Mouse (Mus musculus): ENCODE results near the gene Tchh.
"Not testable (repeated sequence)": the region's sequence is repeated elsewhere in the genome, so short reads cannot be mapped to it uniquely, and the experiment has no call there.

Gene Tchh

GRCm38 (mm10) chr3:93493992-93494391 lies 51.9 kb downstream of the Tchh start:
- peak; percentile 42 for DNase-seq (ENCODE audit: low spot score)

DNA sequence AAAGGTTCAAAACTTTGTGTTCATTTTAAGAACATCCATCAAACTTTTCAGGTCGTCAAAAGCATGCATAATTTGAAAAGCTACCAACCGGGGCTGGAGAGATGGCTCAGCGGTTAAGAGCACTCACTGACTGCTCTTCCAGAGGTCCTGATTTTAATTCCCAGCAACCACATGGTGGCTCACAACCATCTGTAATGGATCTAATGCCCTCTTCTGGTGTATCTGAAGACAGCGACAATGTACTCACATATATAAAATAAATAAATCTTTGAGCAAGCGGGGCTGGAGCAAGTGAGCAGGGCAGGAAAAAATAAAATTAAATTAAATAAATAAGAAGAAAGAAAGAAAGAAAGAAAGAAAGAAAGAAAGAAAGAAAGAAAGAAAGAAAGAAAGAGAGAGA lies 52.6 kb downstream of the Tchh start:
- not testable (repeated sequence) for DNase-seq (ENCODE audit: low spot score)

DNA sequence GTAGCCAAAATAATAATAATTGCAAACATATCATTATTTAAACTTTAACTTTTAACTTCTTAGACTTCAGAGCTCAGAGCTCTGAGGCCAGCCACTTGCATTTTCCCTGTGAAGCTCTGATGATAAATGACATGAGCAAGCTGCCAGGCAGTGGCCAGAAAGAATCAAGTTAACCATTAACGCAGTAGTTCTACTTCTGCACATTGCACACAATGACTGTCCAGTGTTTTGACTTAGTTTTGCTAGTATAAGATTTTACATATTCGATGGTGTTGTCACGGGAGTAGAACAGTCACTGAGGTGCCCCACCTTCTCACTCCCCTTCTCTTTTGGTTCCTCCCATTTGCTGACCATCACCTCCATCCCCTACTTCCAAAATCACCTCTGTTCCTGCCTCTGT lies 55.0 kb downstream of the Tchh start:
- DNase-seq (ENCODE audit: low spot score) = no peak
